Mouse (Mus musculus): ENCODE measurements around the gene Grin2b. TPM values are rescaled to one million over a fixed set of nuclear protein-coding genes. Genes with fewer than 3 reads are reported as not detected.

Grin2b gene
- polyA plus RNA-seq, 1 experiment from 2014 or later = 87.8 TPM

DNA sequence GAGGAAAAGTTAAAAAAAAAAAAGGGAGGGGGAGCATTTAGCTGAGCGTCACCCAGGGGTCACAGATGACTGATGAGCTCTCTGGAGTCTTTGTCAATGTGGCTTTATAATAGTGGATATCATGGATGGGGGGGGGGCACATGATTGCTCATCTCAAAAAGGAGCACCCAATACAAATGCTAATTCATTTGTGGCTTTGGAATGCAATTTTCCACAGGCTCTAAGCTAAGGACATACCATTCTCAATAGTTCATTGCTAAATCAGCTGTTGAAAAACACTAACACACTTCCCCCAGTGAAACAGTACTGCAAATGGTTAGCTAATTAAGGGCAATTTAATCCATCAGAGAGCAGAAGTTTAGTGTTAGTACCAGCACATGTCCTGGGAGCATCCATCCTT lies 414.6 kb downstream of the Grin2b start:
- Histone ChIP-seq H3K9ac (replicated peaks; ENCODE audit: low read depth, low read length) (no peak overlapping the region), H3K9me3 (ENCODE audit: control insufficient read depth, low read length) (no peaks in the 10 kb centered on the region), H3K27me3 (ENCODE audit: control insufficient read depth, insufficient read depth, low read length) (no peaks in the 10 kb centered on the region), H3K36me3 (ENCODE audit: control insufficient read depth, insufficient read depth, low read length) (no peaks in the 10 kb centered on the region), H3K4me2 (ENCODE audit: low read depth, low read length) (no peak overlapping the region), H3K27ac (ENCODE audit: low read depth, low read length) (no peak overlapping the region), H3K4me1 (ENCODE audit: control insufficient read depth, insufficient read depth, low read length) (no peaks in the 10 kb centered on the region), H3K4me3 (ENCODE audit: low read depth, low read length) (no peak overlapping the region)
- 35% methylated on average over 1 of the region's 1 CpGs for WGBS
- no peak for ATAC-seq (ENCODE audit: low read depth)

DNA sequence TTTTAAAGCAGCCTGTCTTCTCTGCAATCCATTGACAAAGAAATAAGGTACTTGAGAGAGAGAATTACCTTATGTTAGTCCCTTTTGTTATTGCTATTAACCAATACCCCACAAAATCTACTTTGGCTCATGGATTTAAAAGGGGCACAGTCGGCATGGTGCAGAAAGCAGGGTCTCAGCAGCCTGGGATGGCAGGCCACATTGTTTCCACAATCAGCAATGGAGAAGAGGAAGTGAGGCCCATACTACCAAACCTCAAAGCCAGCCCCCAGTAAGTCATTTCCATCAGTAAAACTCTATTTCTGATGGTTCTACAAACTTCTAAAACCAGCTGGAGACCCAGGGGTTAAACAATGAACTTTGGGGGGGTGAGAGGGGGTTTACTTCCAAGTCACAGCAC lies 417.2 kb downstream of the Grin2b start:
- Histone ChIP-seq H3K9me3 (ENCODE audit: control insufficient read depth, low read length) (no peaks in the 10 kb centered on the region), H3K4me3 (ENCODE audit: low read depth, low read length) (no peak overlapping the region), H3K27me3 (ENCODE audit: control insufficient read depth, insufficient read depth, low read length) (no peaks in the 10 kb centered on the region), H3K9ac (replicated peaks; ENCODE audit: low read depth, low read length) (no peak overlapping the region), H3K4me2 (ENCODE audit: low read depth, low read length) (no peak overlapping the region), H3K36me3 (ENCODE audit: control insufficient read depth, insufficient read depth, low read length) (no peaks in the 10 kb centered on the region), H3K4me1 (ENCODE audit: control insufficient read depth, insufficient read depth, low read length) (no peaks in the 10 kb centered on the region), H3K27ac (ENCODE audit: low read depth, low read length) (no peak overlapping the region)
- 77% methylated on average over 1 of the region's 1 CpGs for WGBS
- ATAC-seq (ENCODE audit: low read depth) = no peak

GRCm38 (mm10) chr6:135748412-135749076 lies 424.8 kb downstream of the Grin2b start:
- no peak overlapping the region for H3K9ac ChIP-seq (replicated peaks; ENCODE audit: low read depth, low read length)
- H3K27me3 ChIP-seq (ENCODE audit: control insufficient read depth, insufficient read depth, low read length) = no peaks in the 10 kb centered on the region
- no peak for ATAC-seq (ENCODE audit: low read depth)
- no peak overlapping the region for H3K4me2 ChIP-seq (ENCODE audit: low read depth, low read length)
- 31% methylated on average over 5 of the region's 7 CpGs for WGBS
- no peaks in the 10 kb centered on the region for H3K4me1 ChIP-seq (ENCODE audit: control insufficient read depth, insufficient read depth, low read length)
- no peak overlapping the region for H3K27ac ChIP-seq (ENCODE audit: low read depth, low read length)
- H3K4me3 ChIP-seq (ENCODE audit: low read depth, low read length) = no peak overlapping the region
- no peaks in the 10 kb centered on the region for H3K36me3 ChIP-seq (ENCODE audit: control insufficient read depth, insufficient read depth, low read length)
- H3K9me3 ChIP-seq (ENCODE audit: control insufficient read depth, low read length) = no peaks in the 10 kb centered on the region

DNA sequence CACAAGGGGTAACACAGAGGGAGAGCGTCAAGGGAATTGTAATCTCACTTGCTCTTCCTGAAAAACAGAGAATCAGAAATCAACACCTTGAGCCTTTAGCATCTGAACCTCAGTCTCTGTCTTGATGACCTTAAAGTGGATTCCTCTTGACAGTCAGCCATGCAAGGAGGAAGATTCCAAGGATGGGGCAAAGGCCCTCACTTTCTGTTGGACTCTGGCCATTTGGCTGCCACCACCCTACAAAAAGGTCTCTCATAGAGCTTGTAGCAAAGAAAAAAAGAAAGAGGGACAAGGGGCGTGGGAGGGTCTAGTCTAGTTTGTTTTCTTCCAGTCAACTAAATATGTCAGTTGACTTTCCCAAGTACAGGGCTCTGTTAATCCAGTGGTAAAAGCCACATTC lies 427.7 kb downstream of the Grin2b start:
- H3K4me1 ChIP-seq (ENCODE audit: control insufficient read depth, insufficient read depth, low read length) = no peaks in the 10 kb centered on the region
- ATAC-seq (ENCODE audit: low read depth) = no peak
- no peaks in the 10 kb centered on the region for H3K27me3 ChIP-seq (ENCODE audit: control insufficient read depth, insufficient read depth, low read length)
- H3K36me3 ChIP-seq (ENCODE audit: control insufficient read depth, insufficient read depth, low read length) = no peaks in the 10 kb centered on the region
- H3K27ac ChIP-seq (ENCODE audit: low read depth, low read length) = no peak overlapping the region
- no peak overlapping the region for H3K4me2 ChIP-seq (ENCODE audit: low read depth, low read length)
- no peak overlapping the region for H3K9ac ChIP-seq (replicated peaks; ENCODE audit: low read depth, low read length)
- no peak overlapping the region for H3K4me3 ChIP-seq (ENCODE audit: low read depth, low read length)
- WGBS = 83% methylated on average over 2 of the region's 2 CpGs
- H3K9me3 ChIP-seq (ENCODE audit: control insufficient read depth, low read length) = no peaks in the 10 kb centered on the region

DNA sequence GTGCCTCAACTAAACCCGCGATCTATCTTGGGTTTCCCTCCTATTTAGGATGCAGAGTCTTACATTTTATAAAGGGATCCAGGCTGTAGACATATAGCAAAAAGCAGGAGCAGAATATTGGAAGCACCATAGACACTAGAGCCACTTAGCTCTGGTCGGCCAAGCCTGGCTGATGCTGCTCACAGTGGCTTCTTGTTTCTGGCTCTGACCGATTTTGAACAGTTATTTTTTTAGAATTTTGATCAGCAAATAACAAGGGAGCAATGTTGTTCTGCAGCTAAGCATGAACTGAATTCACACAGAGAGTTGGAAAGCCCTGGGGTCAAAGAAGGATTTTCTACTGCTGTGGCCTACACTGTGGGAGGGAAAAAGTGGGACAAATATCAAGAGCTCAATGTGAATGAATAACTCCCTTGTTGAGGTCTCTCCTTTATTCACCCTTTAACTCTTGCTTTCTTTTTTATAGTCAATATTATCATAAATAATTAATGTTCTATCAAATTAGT lies 439.0 kb downstream of the Grin2b start:
- Histone ChIP-seq H3K4me2 (ENCODE audit: low read depth, low read length) (no peak overlapping the region), H3K9me3 (ENCODE audit: control insufficient read depth, low read length) (no peaks in the 10 kb centered on the region), H3K4me1 (ENCODE audit: control insufficient read depth, insufficient read depth, low read length) (no peaks in the 10 kb centered on the region), H3K27ac (ENCODE audit: low read depth, low read length) (no peak overlapping the region), H3K27me3 (ENCODE audit: control insufficient read depth, insufficient read depth, low read length) (no peaks in the 10 kb centered on the region), H3K36me3 (ENCODE audit: control insufficient read depth, insufficient read depth, low read length) (peaks cover 22% of the 10 kb centered on the region), H3K4me3 (ENCODE audit: low read depth, low read length) (no peak overlapping the region), H3K9ac (replicated peaks; ENCODE audit: low read depth, low read length) (no peak overlapping the region)
- 89% methylated on average over 4 of the region's 4 CpGs for WGBS
- ATAC-seq (ENCODE audit: low read depth) = no peak

DNA sequence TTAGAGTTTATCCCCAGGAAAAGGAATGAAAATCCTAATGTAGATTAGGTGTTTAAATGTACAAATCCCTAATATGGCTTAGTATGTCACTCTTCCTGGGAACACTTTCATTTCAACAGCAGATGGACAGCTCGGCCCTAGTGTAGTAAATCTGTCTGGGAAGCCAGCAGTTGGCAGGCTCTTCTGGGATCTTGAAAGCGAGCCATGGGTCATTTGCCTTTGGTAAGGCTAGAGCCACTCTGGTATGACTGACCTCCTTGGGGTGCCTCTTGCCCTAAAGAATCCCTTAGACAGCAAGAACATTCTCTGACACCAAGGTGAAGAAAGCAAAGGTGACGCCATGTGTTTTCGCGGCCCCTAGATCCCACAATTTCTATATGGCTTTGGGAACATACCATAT lies 446.2 kb downstream of the Grin2b start:
- H3K9ac ChIP-seq (replicated peaks; ENCODE audit: low read depth, low read length) = no peak overlapping the region
- no peak for ATAC-seq (ENCODE audit: low read depth)
- 93% methylated on average over 5 of the region's 5 CpGs for WGBS
- H3K36me3 ChIP-seq (ENCODE audit: control insufficient read depth, insufficient read depth, low read length) = no peaks in the 10 kb centered on the region
- H3K9me3 ChIP-seq (ENCODE audit: control insufficient read depth, low read length) = no peaks in the 10 kb centered on the region
- no peak overlapping the region for H3K27ac ChIP-seq (ENCODE audit: low read depth, low read length)
- H3K27me3 ChIP-seq (ENCODE audit: control insufficient read depth, insufficient read depth, low read length) = no peaks in the 10 kb centered on the region
- no peak overlapping the region for H3K4me2 ChIP-seq (ENCODE audit: low read depth, low read length)
- H3K4me3 ChIP-seq (ENCODE audit: low read depth, low read length) = no peak overlapping the region
- no peaks in the 10 kb centered on the region for H3K4me1 ChIP-seq (ENCODE audit: control insufficient read depth, insufficient read depth, low read length)

DNA sequence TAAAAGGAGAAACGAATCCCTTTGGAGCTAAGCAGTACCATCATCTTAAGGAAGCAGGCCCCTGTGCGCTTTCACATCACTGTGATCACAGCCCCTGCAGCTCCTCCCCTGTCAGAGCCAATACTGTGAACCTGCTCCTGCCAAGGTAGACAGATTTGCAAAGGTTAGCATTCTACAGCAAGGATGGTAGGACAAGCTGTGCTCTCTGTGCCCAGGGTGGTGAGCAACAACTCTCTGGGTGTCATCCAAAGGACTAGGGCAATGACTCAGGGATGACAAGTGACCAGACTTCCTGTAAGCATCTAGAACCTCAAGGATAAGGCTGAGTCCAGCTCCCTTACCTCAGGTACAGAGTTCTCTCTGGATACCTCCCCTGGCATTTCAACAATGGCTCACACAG lies 451.6 kb downstream of the Grin2b start:
- 94% methylated on average over 2 of the region's 2 CpGs for WGBS
- Histone ChIP-seq H3K4me3 (ENCODE audit: low read depth, low read length) (no peak overlapping the region), H3K9ac (replicated peaks; ENCODE audit: low read depth, low read length) (no peak overlapping the region), H3K36me3 (ENCODE audit: control insufficient read depth, insufficient read depth, low read length) (no peaks in the 10 kb centered on the region), H3K27me3 (ENCODE audit: control insufficient read depth, insufficient read depth, low read length) (no peaks in the 10 kb centered on the region), H3K4me2 (ENCODE audit: low read depth, low read length) (no peak overlapping the region), H3K9me3 (ENCODE audit: control insufficient read depth, low read length) (no peaks in the 10 kb centered on the region), H3K4me1 (ENCODE audit: control insufficient read depth, insufficient read depth, low read length) (no peaks in the 10 kb centered on the region), H3K27ac (ENCODE audit: low read depth, low read length) (no peak overlapping the region)
- no peak for ATAC-seq (ENCODE audit: low read depth)

GRCm38 (mm10) chr6:135714906-135715305 lies 458.4 kb downstream of the Grin2b start:
- WGBS = 40% methylated on average over 4 of the region's 4 CpGs
- Histone ChIP-seq H3K9me3 (ENCODE audit: control insufficient read depth, low read length) (no peaks in the 10 kb centered on the region), H3K36me3 (ENCODE audit: control insufficient read depth, insufficient read depth, low read length) (no peaks in the 10 kb centered on the region), H3K9ac (replicated peaks; ENCODE audit: low read depth, low read length) (no peak overlapping the region), H3K27ac (ENCODE audit: low read depth, low read length) (no peak overlapping the region), H3K4me2 (ENCODE audit: low read depth, low read length) (no peak overlapping the region), H3K4me3 (ENCODE audit: low read depth, low read length) (no peak overlapping the region), H3K4me1 (ENCODE audit: control insufficient read depth, insufficient read depth, low read length) (no peaks in the 10 kb centered on the region), H3K27me3 (ENCODE audit: control insufficient read depth, insufficient read depth, low read length) (no peaks in the 10 kb centered on the region)
- ATAC-seq (ENCODE audit: low read depth) = no peak

GRCm38 (mm10) chr6:135714236-135714635 lies 459.1 kb downstream of the Grin2b start:
- Histone ChIP-seq H3K9me3 (ENCODE audit: control insufficient read depth, low read length) (no peaks in the 10 kb centered on the region), H3K9ac (replicated peaks; ENCODE audit: low read depth, low read length) (no peak overlapping the region), H3K27ac (ENCODE audit: low read depth, low read length) (no peak overlapping the region), H3K4me2 (ENCODE audit: low read depth, low read length) (no peak overlapping the region), H3K4me1 (ENCODE audit: control insufficient read depth, insufficient read depth, low read length) (no peaks in the 10 kb centered on the region), H3K4me3 (ENCODE audit: low read depth, low read length) (no peak overlapping the region), H3K36me3 (ENCODE audit: control insufficient read depth, insufficient read depth, low read length) (no peaks in the 10 kb centered on the region), H3K27me3 (ENCODE audit: control insufficient read depth, insufficient read depth, low read length) (no peaks in the 10 kb centered on the region)
- no peak for ATAC-seq (ENCODE audit: low read depth)
- WGBS = 72% methylated on average over 1 of the region's 1 CpGs

Data from neural tube, embryonic 14.5 days (tissue).